Mouse (Mus musculus) urinary bladder, adult 2 months (tissue): ENCODE measurements at regions not wholly inside any gene's neighbourhood (a gene's known extent, or its start where the extent isn't known, plus 50 kb on each side); places are given as distances from the start of the nearest gene placed in this dataset.

Source experiments
- DNase-seq: peaks from one replicate; pipeline ENCODE4 v3.0.0; 2022; ENCODE audit warnings: low spot score

GRCm38 (mm10) chr14:105841888-105842287 is 54.7 kb downstream of the Spry2 start:
- DNase-seq: no peak

GRCm38 (mm10) chr14:105837533-105837932 is 59.1 kb downstream of the Spry2 start:
- DNase-seq: no peak

GRCm38 (mm10) chr14:105830701-105831100 is 65.9 kb downstream of the Spry2 start:
- no peak for DNase-seq

GRCm38 (mm10) chr14:105830301-105830700 is 66.3 kb downstream of the Spry2 start:
- DNase-seq: no peak

- DNase-seq: no peak
These were observed 73.5 kb downstream of the Spry2 start for GRCm38 (mm10) chr14:105823129-105823528.

GRCm38 (mm10) chr14:105822653-105823052 is 74.0 kb downstream of the Spry2 start:
- DNase-seq: no peak

GRCm38 (mm10) chr14:105819534-105819933 is 77.1 kb downstream of the Spry2 start:
- DNase-seq: no peak

- DNase-seq: no peak
These were observed 77.8 kb downstream of the Spry2 start for GRCm38 (mm10) chr14:105818841-105819240.

- no peak for DNase-seq
These were observed 79.1 kb downstream of the Spry2 start for GRCm38 (mm10) chr14:105817481-105817880.

- no peak for DNase-seq
These were observed 80.8 kb downstream of the Spry2 start for GRCm38 (mm10) chr14:105815827-105816226.

- no peak for DNase-seq
These were observed 81.3 kb downstream of the Spry2 start for GRCm38 (mm10) chr14:105815281-105815680.

- DNase-seq: no peak
These were observed 83.0 kb downstream of the Spry2 start for GRCm38 (mm10) chr14:105813661-105814060.

- no peak for DNase-seq
These were observed 83.5 kb downstream of the Spry2 start for GRCm38 (mm10) chr14:105813097-105813496.

GRCm38 (mm10) chr14:105805762-105806161 is 90.9 kb downstream of the Spry2 start:
- DNase-seq: no peak

- DNase-seq: no peak
These were observed 91.3 kb downstream of the Spry2 start for GRCm38 (mm10) chr14:105805362-105805761.

GRCm38 (mm10) chr14:105804761-105805160 is 91.9 kb downstream of the Spry2 start:
- no peak for DNase-seq

GRCm38 (mm10) chr14:105803281-105803680 is 93.3 kb downstream of the Spry2 start:
- no peak for DNase-seq

- DNase-seq: peak; percentile 24
These were observed 93.9 kb downstream of the Spry2 start for GRCm38 (mm10) chr14:105802529-105803280.

GRCm38 (mm10) chr14:105800142-105800925 is 96.3 kb downstream of the Spry2 start:
- DNase-seq: no peak

- DNase-seq: no peak
These were observed 97.2 kb downstream of the Spry2 start for GRCm38 (mm10) chr14:105799401-105799861.

- no peak for DNase-seq
These were observed 103.5 kb downstream of the Spry2 start for GRCm38 (mm10) chr14:105793010-105793702.

- DNase-seq: no peak
These were observed 106.2 kb downstream of the Spry2 start for GRCm38 (mm10) chr14:105790441-105790840.
